Mouse (Mus musculus): ENCODE measurements around the gene Sertad3. TPM values are rescaled to one million over a fixed set of nuclear protein-coding genes. Genes with fewer than 3 reads are reported as not detected.

Sertad3 gene
- polyA plus RNA-seq, 1 experiment from 2014 or later, result 25.1 TPM

GRCm38 (mm10) chr7:27518314-27518713, 44.7 kb downstream of the Sertad3 start:
- ATAC-seq (ENCODE audit: low FRiP score, low TSS enrichment), result no peak
- peaks cover 6% of the 10 kb centered on the region; the same call in 1 of the 2 replicates for H3K36me3 ChIP-seq (ENCODE audit: control insufficient read depth, insufficient read depth, low read length)
- no peak overlapping the region for H3K4me2 ChIP-seq (replicated peaks; ENCODE audit: low read depth, low read length)
- H3K9me3 ChIP-seq (ENCODE audit: control insufficient read depth, low read length), result peaks cover 4% of the 10 kb centered on the region; the same call in 1 of the 2 replicates
- no peak overlapping the region for H3K4me3 ChIP-seq (ENCODE audit: low read length)
- H3K9ac ChIP-seq (ENCODE audit: low read depth, low read length), result no peak overlapping the region
- no peaks in the 10 kb centered on the region for H3K4me1 ChIP-seq (ENCODE audit: control insufficient read depth, insufficient read depth, low read length)
- H3K27ac ChIP-seq (ENCODE audit: low read depth, low read length), result no peak overlapping the region
- no peaks in the 10 kb centered on the region for H3K27me3 ChIP-seq (ENCODE audit: control insufficient read depth, insufficient read depth, low read length)
- WGBS, result 87% methylated on average over 9 of the region's 9 CpGs

GRCm38 (mm10) chr7:27520104-27520503, 46.5 kb downstream of the Sertad3 start:
- ATAC-seq (ENCODE audit: low FRiP score, low TSS enrichment), result no peak
- H3K27me3 ChIP-seq (ENCODE audit: control insufficient read depth, insufficient read depth, low read length), result no peaks in the 10 kb centered on the region
- no peak overlapping the region for H3K4me3 ChIP-seq (ENCODE audit: low read length)

GRCm38 (mm10) chr7:27520599-27520998, 47.0 kb downstream of the Sertad3 start:
- Histone ChIP-seq H3K27me3 (ENCODE audit: control insufficient read depth, insufficient read depth, low read length) (no peaks in the 10 kb centered on the region), H3K9me3 (ENCODE audit: control insufficient read depth, low read length) (peaks cover 4% of the 10 kb centered on the region; the same call in 1 of the 2 replicates), H3K36me3 (ENCODE audit: control insufficient read depth, insufficient read depth, low read length) (peaks cover 6% of the 10 kb centered on the region; the same call in 1 of the 2 replicates), H3K4me2 (replicated peaks; ENCODE audit: low read depth, low read length) (no peak overlapping the region), H3K4me3 (ENCODE audit: low read length) (no peak overlapping the region), H3K9ac (ENCODE audit: low read depth, low read length) (no peak overlapping the region), H3K4me1 (ENCODE audit: control insufficient read depth, insufficient read depth, low read length) (no peaks in the 10 kb centered on the region), H3K27ac (ENCODE audit: low read depth, low read length) (no peak overlapping the region)
- no peak for ATAC-seq (ENCODE audit: low FRiP score, low TSS enrichment)
- 73% methylated on average over 1 of the region's 1 CpGs for WGBS

More at GRCm38 (mm10) chr7:27520104-27520503, 46.5 kb downstream of the Sertad3 start:
- H3K36me3 ChIP-seq (ENCODE audit: control insufficient read depth, insufficient read depth, low read length), result peaks cover 6% of the 10 kb centered on the region; the same call in 1 of the 2 replicates
- peaks cover 4% of the 10 kb centered on the region; the same call in 1 of the 2 replicates for H3K9me3 ChIP-seq (ENCODE audit: control insufficient read depth, low read length)
- no peaks in the 10 kb centered on the region for H3K4me1 ChIP-seq (ENCODE audit: control insufficient read depth, insufficient read depth, low read length)
- H3K4me2 ChIP-seq (replicated peaks; ENCODE audit: low read depth, low read length), result no peak overlapping the region
- H3K9ac ChIP-seq (ENCODE audit: low read depth, low read length), result no peak overlapping the region
- no peak overlapping the region for H3K27ac ChIP-seq (ENCODE audit: low read depth, low read length)

- peaks cover 4% of the 10 kb centered on the region; the same call in 1 of the 2 replicates for H3K9me3 ChIP-seq (ENCODE audit: control insufficient read depth, low read length)
- H3K4me1 ChIP-seq (ENCODE audit: control insufficient read depth, insufficient read depth, low read length), result no peaks in the 10 kb centered on the region
- no peaks in the 10 kb centered on the region for H3K36me3 ChIP-seq (ENCODE audit: control insufficient read depth, insufficient read depth, low read length)
- 59% methylated on average over 5 of the region's 5 CpGs for WGBS
- no peaks in the 10 kb centered on the region for H3K27me3 ChIP-seq (ENCODE audit: control insufficient read depth, insufficient read depth, low read length)
- no peak within 1 kb of the TSS for H3K4me3 ChIP-seq (ENCODE audit: low read length)
- ATAC-seq (ENCODE audit: low FRiP score, low TSS enrichment), result no peak
- no peak within 1 kb of the TSS for H3K27ac ChIP-seq (ENCODE audit: low read depth, low read length)
- H3K9ac ChIP-seq (ENCODE audit: low read depth, low read length), result no peak within 1 kb of the TSS
- no peak within 1 kb of the TSS for H3K4me2 ChIP-seq (replicated peaks; ENCODE audit: low read depth, low read length)
Measured at GRCm38 (mm10) chr7:27522967-27523366, 49.4 kb downstream of the Sertad3 start, which contains the start of gene Hipk4. Hipk4 (plus strand) TSS chr7:27523267.

- Histone ChIP-seq H3K4me2 (replicated peaks; ENCODE audit: low read depth, low read length) (no peak overlapping the region), H3K4me3 (ENCODE audit: low read length) (no peak overlapping the region), H3K27ac (ENCODE audit: low read depth, low read length) (no peak overlapping the region), H3K9ac (ENCODE audit: low read depth, low read length) (no peak overlapping the region), H3K36me3 (ENCODE audit: control insufficient read depth, insufficient read depth, low read length) (no peaks in the 10 kb centered on the region), H3K9me3 (ENCODE audit: control insufficient read depth, low read length) (peaks cover 4% of the 10 kb centered on the region; the same call in 1 of the 2 replicates), H3K4me1 (ENCODE audit: control insufficient read depth, insufficient read depth, low read length) (no peaks in the 10 kb centered on the region), H3K27me3 (ENCODE audit: control insufficient read depth, insufficient read depth, low read length) (no peaks in the 10 kb centered on the region)
- no peak for ATAC-seq (ENCODE audit: low FRiP score, low TSS enrichment)
- WGBS, result 93% methylated on average over 13 of the region's 13 CpGs
Measured at GRCm38 (mm10) chr7:27523805-27524204, 50.2 kb downstream of the Sertad3 start.

GRCm38 (mm10) chr7:27526039-27526827, 52.7 kb downstream of the Sertad3 start:
- H3K4me3 ChIP-seq (ENCODE audit: low read length), result no peak overlapping the region
- H3K9ac ChIP-seq (ENCODE audit: low read depth, low read length), result no peak overlapping the region
- peak; percentile 71; the same call in 1 of the 2 replicates for ATAC-seq (ENCODE audit: low FRiP score, low TSS enrichment)
- no peaks in the 10 kb centered on the region for H3K9me3 ChIP-seq (ENCODE audit: control insufficient read depth, low read length)
- H3K27ac ChIP-seq (ENCODE audit: low read depth, low read length), result no peak overlapping the region
- 28% methylated on average over 10 of the region's 10 CpGs for WGBS
- H3K4me1 ChIP-seq (ENCODE audit: control insufficient read depth, insufficient read depth, low read length), result no peaks in the 10 kb centered on the region
- peaks cover 7% of the 10 kb centered on the region; the same call in 1 of the 2 replicates for H3K36me3 ChIP-seq (ENCODE audit: control insufficient read depth, insufficient read depth, low read length)
- no peak overlapping the region for H3K4me2 ChIP-seq (replicated peaks; ENCODE audit: low read depth, low read length)
- H3K27me3 ChIP-seq (ENCODE audit: control insufficient read depth, insufficient read depth, low read length), result no peaks in the 10 kb centered on the region

Other genes starting within 250 kb of the Sertad3 start
- gene Itpkc, start 245.1 kb upstream of the Sertad3 start, polyA plus RNA-seq (2014; fragmentation: Nextera tagmentation; extraction: Ambion mirVana), result 4.2 and 5.2 TPM in 2 replicates
- 15.9 and 17.1 TPM in 2 replicates for gene Coq8b, start 240.7 kb upstream of the Sertad3 start, polyA plus RNA-seq (2014; fragmentation: Nextera tagmentation; extraction: Ambion mirVana)
- gene Numbl, start 215.3 kb upstream of the Sertad3 start, polyA plus RNA-seq (2014; fragmentation: Nextera tagmentation; extraction: Ambion mirVana), result 9.1 and 10.8 TPM in 2 replicates
- 23.4 and 26.0 TPM in 2 replicates for gene Ltbp4, start 136.1 kb upstream of the Sertad3 start, polyA plus RNA-seq (2014; fragmentation: Nextera tagmentation; extraction: Ambion mirVana)
- gene Shkbp1, start 117.7 kb upstream of the Sertad3 start, polyA plus RNA-seq (2014; fragmentation: Nextera tagmentation; extraction: Ambion mirVana), result 38.4 and 41.0 TPM in 2 replicates
- 1.9 TPM in 1 of 2 replicates, not detected in the other for gene Gm20479, start 116.3 kb upstream of the Sertad3 start, polyA plus RNA-seq (2014; fragmentation: Nextera tagmentation; extraction: Ambion mirVana)
- gene Sptbn4, start 26.1 kb upstream of the Sertad3 start, polyA plus RNA-seq (2014; fragmentation: Nextera tagmentation; extraction: Ambion mirVana), result 0.39 and 0.54 TPM in 2 replicates
- 40.6 and 41.2 TPM in 2 replicates for gene Blvrb, start 25.8 kb upstream of the Sertad3 start, polyA plus RNA-seq (2014; fragmentation: Nextera tagmentation; extraction: Ambion mirVana)
- gene Sertad1, start 13.1 kb downstream of the Sertad3 start, polyA plus RNA-seq (2014; fragmentation: Nextera tagmentation; extraction: Ambion mirVana), result 35.6 and 43.1 TPM in 2 replicates
- gene Prx, start 25.6 kb downstream of the Sertad3 start, polyA plus RNA-seq (2014; fragmentation: Nextera tagmentation; extraction: Ambion mirVana), result 1.2 and 1.6 TPM in 2 replicates
- gene Hipk4, start 49.5 kb downstream of the Sertad3 start, polyA plus RNA-seq (2014; fragmentation: Nextera tagmentation; extraction: Ambion mirVana), result 0.80 and 1.1 TPM in 2 replicates
- 63.9 and 78.8 TPM in 2 replicates for gene Pld3, start 79.5 kb downstream of the Sertad3 start, polyA plus RNA-seq (2014; fragmentation: Nextera tagmentation; extraction: Ambion mirVana)
- 19.7 and 21.4 TPM in 2 replicates for gene 2310022A10Rik, start 79.5 kb downstream of the Sertad3 start, polyA plus RNA-seq (2014; fragmentation: Nextera tagmentation; extraction: Ambion mirVana)
- 63.4 and 96.7 TPM in 2 replicates for gene Akt2, start 117.8 kb downstream of the Sertad3 start, polyA plus RNA-seq (2014; fragmentation: Nextera tagmentation; extraction: Ambion mirVana)
- gene Ttc9b, start 180.1 kb downstream of the Sertad3 start, polyA plus RNA-seq (2014; fragmentation: Nextera tagmentation; extraction: Ambion mirVana), result 0.20 TPM in 1 of 2 replicates, not detected in the other
- 7.7 and 9.4 TPM in 2 replicates for gene Map3k10, start 200.8 kb downstream of the Sertad3 start, polyA plus RNA-seq (2014; fragmentation: Nextera tagmentation; extraction: Ambion mirVana)
- 4.2 and 4.3 TPM in 2 replicates for gene Zfp607b, start 215.6 kb downstream of the Sertad3 start, polyA plus RNA-seq (2014; fragmentation: Nextera tagmentation; extraction: Ambion mirVana)